Mouse (Mus musculus): ENCODE results near the gene Fads3. TPM values are rescaled to one million over a fixed set of nuclear protein-coding genes. Genes with fewer than 3 reads are reported as not detected.

Fads3 gene
- polyA plus RNA-seq, 1 experiment = 31.1 TPM

Other genes starting within 250 kb of the Fads3 start
- not detected in 2 replicates for gene Scgb2a2, start 194.0 kb upstream of the Fads3 start, polyA plus RNA-seq (2012; ENCODE audit: insufficient read depth, insufficient read length, missing spikeins)
- 2.5 and 7.4 TPM in 2 replicates for gene Incenp, start 142.0 kb upstream of the Fads3 start, polyA plus RNA-seq (2012; ENCODE audit: insufficient read depth, insufficient read length, missing spikeins)
- 4,010 and 5,287 TPM in 2 replicates for gene Fth1, start 61.0 kb upstream of the Fads3 start, polyA plus RNA-seq (2012; ENCODE audit: insufficient read depth, insufficient read length, missing spikeins)
- gene Best1, start 39.9 kb upstream of the Fads3 start, polyA plus RNA-seq (2012; ENCODE audit: insufficient read depth, insufficient read length, missing spikeins) = not detected in 2 replicates
- 4.8 and 7.5 TPM in 2 replicates for gene Rab3il1, start 39.9 kb upstream of the Fads3 start, polyA plus RNA-seq (2012; ENCODE audit: insufficient read depth, insufficient read length, missing spikeins)
- gene Fads2, start 60.2 kb downstream of the Fads3 start, polyA plus RNA-seq (2012; ENCODE audit: insufficient read depth, insufficient read length, missing spikeins) = 7.1 and 9.6 TPM in 2 replicates
- gene Fads1, start 141.3 kb downstream of the Fads3 start, polyA plus RNA-seq (2012; ENCODE audit: insufficient read depth, insufficient read length, missing spikeins) = 11.0 and 13.5 TPM in 2 replicates
- 175 and 198 TPM in 2 replicates for gene Tmem258, start 162.4 kb downstream of the Fads3 start, polyA plus RNA-seq (2012; ENCODE audit: insufficient read depth, insufficient read length, missing spikeins)
- gene Fen1, start 162.6 kb downstream of the Fads3 start, polyA plus RNA-seq (2012; ENCODE audit: insufficient read depth, insufficient read length, missing spikeins) = 1.4 and 2.1 TPM in 2 replicates
- 0.44 and 0.50 TPM in 2 replicates for gene Myrf, start 199.2 kb downstream of the Fads3 start, polyA plus RNA-seq (2012; ENCODE audit: insufficient read depth, insufficient read length, missing spikeins)